Mouse (Mus musculus) ES-Bruce4 (cell line): ENCODE measurements at regions not wholly inside any gene's neighbourhood (a gene's known extent, or its start where the extent isn't known, plus 50 kb on each side); places are given as distances from the start of the nearest gene placed in this dataset.
A peak's percentile ranks its signal among the peaks of the same experiment; 100 is the strongest.

ENCODE experiments used
- CTCF ChIP-seq: IDR thresholded peaks from one replicate; pipeline ENCODE4 v1.8.1; 2011; ENCODE audit warnings: low read depth, low read length
- EP300 ChIP-seq: IDR thresholded peaks from 2 replicates; pipeline ENCODE4 v1.6.1; 2011; ENCODE audit warnings: low read depth, low read length; ENCODE audit not compliant: insufficient read depth
- POLR2A ChIP-seq: IDR thresholded peaks from one replicate; pipeline ENCODE4 v1.8.1; 2011; ENCODE audit warnings: low read length; ENCODE audit not compliant: insufficient read depth

- TF ChIP-seq CTCF (peak; percentile 83), EP300 (no peak), POLR2A (no peak)
Measured at GRCm38 (mm10) chr1:77972301-77972717, 224.6 kb downstream of the Pax3 start.
